Mouse (Mus musculus) cerebellum, postnatal 25 days (tissue): ENCODE measurements at regions not wholly inside any gene's neighbourhood (a gene's known extent, or its start where the extent isn't known, plus 50 kb on each side); places are given as distances from the start of the nearest gene placed in this dataset.
"Not testable (repeated sequence)": the region's sequence is repeated elsewhere in the genome, so short reads cannot be mapped to it uniquely, and the experiment has no call there.

Source experiments
- DNase-seq, 2 experiments: peaks; one replicate each; pipeline ENCODE4 v3.0.0; 2021; ENCODE audit warnings: mixed read lengths in 2 of 2

GRCm38 (mm10) chr11:20390622-20391021, 58.1 kb upstream of the Slc1a4 start:
- DNase-seq: no peak

DNA sequence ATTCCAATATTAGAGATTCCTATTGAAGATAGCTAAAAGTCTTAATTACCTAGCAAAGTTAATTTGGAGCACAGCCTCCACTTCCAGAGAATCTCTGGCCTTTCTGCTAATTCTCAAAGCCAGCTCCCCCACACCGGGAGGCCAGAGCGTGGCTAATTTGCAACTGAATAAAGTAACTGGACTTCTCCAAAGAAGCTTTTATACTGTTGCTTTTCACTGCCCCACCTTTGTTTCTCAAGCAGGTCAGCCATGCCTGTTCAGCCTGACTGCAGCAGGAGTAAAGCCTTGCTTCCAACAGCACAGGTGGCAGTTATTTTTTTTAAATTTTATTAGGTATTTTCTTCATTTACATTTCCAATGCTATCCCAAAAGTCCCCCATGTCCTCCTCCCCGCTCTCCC, 60.8 kb upstream of the Slc1a4 start:
- not testable (repeated sequence) for DNase-seq

- DNase-seq: not testable (repeated sequence)
These were observed 61.3 kb upstream of the Slc1a4 start for GRCm38 (mm10) chr11:20393807-20394206.

- DNase-seq: peak in 1 of 2 experiments; percentile 29
These were observed 63.3 kb upstream of the Slc1a4 start for GRCm38 (mm10) chr11:20395848-20396203.

- peak in 1 of 2 experiments; percentile 37 for DNase-seq
These were observed 63.8 kb upstream of the Slc1a4 start for GRCm38 (mm10) chr11:20396204-20396848.

GRCm38 (mm10) chr11:20396884-20397283, 64.4 kb upstream of the Slc1a4 start:
- DNase-seq: no peak

DNA sequence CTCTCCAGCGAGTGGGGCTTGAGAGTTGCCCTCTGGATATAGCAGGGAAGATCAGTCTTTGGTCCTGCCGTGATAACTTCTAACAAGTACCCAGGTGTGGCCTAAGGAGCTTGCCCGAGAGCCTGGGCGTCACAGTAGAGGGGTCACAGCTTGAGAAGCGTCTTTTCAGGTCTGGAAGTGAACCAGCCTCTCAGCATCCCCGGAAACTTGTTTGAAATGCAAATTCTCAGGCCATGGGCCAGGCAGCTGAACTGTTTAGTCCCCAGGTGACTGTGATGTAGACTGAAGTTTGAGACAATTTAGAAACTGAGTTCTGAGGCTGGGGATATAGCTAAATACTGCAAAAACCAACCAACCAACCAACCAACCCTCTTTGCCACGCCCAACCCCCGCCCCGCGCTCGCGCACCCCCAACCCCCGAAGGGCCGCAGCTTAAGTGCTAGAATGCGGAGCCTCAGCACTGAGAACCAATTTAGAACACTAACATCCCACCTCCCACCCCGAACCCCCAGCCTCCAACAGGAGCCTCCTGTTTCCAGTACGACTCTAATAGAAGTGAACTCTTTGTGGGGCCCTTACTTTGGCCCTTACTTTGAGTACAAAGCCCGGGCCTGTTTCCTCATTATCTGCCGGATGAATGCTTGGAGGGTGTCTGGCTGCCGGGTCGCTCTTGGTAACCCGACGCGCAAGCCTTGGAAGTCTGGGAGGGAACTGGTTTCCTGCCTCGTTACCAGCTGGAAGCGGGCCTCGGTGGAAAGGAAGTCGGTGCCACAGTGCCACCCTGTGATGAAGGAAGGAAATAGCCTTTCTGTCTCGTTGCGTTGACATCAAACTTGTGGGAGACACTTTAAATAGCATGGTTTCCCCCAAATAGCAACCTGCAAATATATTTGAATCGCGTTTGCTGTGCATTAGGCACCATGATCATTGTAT, 68.1 kb upstream of the Slc1a4 start:
- DNase-seq: peak; percentile 81 to 86

DNA sequence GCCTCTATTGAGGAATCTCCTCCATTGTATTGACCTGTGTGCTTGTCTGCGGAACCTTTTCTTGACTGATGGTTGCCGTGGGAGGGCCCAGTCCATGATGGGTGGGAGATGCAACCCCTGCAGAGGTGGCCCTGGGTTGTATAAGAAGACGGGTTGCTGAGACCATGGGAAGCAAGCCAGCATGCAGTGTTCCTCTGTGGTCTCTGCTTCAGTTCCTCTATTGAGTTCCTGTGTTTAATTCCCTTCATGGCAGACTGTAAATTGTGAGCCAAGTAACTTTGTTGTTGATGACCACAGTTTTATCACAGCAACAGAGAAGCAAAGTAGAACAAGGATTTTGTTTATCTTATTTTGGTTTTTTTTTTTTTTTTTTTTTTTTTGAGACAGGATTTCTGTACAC, 70.9 kb upstream of the Slc1a4 start:
- no peak for DNase-seq

GRCm38 (mm10) chr11:20404476-20404875, 72.0 kb upstream of the Slc1a4 start:
- DNase-seq: no peak

- no peak for DNase-seq
These were observed 85.6 kb upstream of the Slc1a4 start for GRCm38 (mm10) chr11:20418141-20418540.

GRCm38 (mm10) chr11:20420876-20421275, 88.4 kb upstream of the Slc1a4 start:
- DNase-seq: no peak

GRCm38 (mm10) chr11:20436057-20436456, 103.5 kb upstream of the Slc1a4 start:
- DNase-seq: no peak

DNA sequence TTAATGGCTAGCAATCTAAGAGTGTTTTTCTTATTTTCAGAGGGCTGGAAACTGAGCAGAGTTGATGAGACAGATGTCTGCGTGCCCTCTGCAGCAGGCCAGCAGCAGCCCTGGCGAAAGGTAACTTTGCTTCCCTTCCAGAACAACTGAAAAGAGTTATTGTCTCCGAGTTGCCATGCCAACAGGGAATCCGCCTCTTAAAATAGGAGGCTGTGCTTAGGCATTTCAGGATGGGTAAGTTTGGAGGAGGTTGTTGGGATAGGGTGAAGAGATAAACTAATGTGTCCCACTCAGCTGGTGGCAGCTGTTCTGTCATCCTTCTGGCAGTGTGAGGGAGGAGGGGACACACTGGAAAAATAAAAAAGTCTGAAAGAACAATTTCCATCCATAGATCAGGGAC, 100.6 kb upstream of the Sertad2 start:
- no peak for DNase-seq

DNA sequence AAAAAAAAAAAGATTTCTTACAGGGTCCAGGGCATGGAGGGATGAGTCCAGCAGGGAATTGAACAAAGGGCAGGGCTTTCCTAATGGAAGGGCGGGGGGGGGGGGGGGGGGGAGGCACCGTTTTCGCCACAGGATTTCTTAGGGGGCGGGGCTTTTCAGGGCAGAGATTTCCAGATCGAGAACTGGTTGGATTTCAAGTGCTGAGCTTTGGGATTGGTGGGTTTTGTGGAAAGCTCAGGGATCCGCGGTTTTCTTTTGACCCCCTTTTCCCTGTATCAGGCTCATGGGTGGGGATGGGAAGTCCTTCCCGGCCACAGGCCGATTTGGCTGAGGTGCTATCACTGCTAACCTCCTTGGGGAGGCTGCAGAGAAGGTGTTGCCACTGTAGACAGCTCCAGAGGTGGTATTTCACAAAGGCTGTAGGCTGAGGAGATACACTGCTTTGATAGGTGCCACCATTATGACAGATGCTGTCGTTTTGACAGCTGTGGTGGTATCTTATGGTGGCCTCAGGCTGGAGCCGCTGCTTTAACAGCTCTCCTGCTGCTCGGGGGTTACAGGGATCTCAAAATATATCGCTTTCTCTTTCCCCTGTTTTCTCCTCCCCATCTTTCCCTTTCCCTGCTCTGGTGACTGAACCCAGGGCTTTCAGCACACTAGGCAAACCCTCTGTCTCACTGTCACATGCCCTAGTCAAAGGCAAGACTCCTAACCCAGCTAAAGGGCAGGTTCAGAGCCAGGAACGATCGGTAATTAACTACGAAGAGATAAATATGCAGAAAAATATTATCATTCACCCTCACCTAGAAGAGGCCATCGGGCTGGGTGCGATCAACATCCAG, 97.8 kb upstream of the Sertad2 start:
- DNase-seq: no peak

DNA sequence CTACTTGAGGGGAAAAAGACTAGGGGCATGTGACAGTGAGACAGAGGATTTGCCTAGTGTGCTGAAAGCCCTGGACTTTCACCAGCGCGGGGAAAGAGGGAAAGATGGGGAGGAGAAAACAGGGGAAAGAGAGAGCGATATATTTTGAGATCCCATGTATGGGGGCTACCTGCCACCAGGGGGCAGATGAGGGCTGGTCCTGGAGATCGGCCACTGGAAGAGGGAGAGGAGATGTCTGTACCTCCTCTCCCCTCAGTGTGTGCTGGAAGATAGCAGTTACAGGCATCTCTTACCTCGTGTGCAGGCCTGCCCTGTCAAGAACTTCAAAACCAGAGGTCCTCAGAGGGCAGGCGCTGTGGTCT, 97.2 kb upstream of the Sertad2 start:
- DNase-seq: peak; percentile 59 to 80

GRCm38 (mm10) chr11:20452901-20453300, 90.2 kb upstream of the Sertad2 start:
- no peak for DNase-seq

GRCm38 (mm10) chr11:20453786-20454185, 89.3 kb upstream of the Sertad2 start:
- no peak for DNase-seq

DNA sequence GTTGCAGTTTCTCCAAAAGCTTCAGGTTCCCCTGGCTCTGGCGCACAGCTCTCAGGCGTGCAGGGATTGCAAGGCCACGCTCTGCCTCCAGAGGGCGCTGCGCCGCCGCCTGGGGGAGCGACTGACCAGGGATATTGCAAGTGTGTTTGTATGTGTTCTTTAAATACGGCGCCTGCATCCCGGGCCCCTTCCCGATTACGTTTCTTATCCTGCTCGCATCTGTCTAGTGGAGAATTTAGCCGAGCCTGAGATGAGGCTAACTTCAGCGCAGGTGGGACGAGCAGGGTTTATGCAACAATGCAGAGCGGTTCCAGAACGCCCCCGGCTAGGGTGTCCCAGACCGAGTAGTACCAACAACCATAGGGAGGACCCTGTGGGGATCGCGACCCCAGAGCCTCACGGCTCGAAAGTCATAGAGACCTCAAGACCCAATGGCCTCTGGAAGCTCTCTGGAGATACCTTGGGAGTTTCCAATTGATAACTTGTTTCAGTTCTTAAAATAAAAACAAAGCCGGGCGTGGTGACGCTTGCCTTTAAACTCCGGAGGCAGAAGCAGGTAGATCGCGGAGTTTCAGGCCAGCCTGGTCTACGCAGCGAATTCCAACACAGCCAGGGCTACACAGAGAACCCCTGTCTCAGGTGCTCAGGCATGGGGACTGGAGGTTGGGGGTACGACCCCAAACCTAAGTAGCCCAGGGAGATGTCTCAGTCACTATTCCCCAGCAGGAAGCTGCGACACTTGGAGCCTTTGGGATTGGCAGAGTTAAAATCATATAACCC, 87.8 kb upstream of the Sertad2 start:
- DNase-seq: peak; percentile 94 to 95

DNA sequence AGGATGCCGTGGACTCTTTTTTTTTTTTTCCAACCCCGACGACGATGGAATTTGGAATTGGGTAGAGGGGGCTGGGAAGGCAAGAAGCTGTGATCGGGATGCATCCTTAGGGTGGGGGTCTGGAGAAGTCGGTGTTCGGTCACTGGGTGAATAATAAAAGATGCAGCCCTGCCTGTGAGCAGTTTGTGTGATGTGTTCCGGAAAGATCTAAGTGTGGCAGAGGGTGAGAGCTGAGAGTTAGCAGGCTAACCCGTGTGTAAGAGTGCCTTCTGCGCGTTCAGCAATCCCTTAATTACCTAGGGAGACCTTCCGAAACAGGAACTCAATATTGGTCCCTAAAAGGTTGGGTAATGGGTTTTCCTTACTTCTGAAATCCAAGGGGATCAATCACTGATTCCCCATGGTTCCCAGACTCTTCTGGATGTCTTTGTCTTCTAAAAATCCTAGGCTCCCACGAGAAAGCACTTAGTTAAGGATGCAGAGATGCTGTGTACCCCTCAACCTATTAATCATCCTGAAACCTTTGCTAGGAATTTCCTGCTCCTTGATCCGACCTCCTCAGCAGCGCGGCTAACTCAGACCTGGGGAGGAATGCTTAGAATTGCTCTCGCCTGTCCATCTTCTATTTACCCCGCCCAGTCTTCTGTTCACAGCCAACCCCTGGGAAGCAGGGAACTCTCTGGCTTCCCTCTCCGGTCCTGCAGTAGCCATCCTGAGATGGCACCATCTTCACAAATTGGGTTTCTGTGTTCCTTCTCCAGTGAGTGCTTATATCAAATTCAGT, 87.0 kb upstream of the Sertad2 start:
- peak; percentile 54 to 63 for DNase-seq

- DNase-seq: no peak
These were observed 83.9 kb upstream of the Sertad2 start for GRCm38 (mm10) chr11:20459140-20459539.

DNA sequence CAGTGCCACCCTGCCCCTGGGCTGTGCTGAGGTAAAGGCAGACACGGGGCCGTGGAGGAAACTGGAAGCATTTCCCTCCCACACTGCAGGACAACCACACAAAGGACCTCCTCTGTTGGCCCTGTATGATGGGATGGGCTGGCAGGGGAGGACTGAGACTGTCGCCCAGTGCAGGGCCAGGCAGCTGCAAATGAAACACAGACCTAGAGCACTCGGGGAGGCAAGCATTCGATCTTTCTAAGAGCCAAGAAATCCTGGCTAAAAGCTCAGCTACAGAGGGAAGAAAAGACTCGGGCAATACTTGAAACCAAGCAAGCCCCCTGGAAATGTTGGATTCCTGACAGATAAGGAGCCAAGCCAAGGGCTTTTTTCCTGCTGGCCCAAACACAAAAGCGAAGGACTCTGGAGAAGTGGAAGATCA, 82.5 kb upstream of the Sertad2 start:
- DNase-seq: peak; percentile 10 to 19

DNA sequence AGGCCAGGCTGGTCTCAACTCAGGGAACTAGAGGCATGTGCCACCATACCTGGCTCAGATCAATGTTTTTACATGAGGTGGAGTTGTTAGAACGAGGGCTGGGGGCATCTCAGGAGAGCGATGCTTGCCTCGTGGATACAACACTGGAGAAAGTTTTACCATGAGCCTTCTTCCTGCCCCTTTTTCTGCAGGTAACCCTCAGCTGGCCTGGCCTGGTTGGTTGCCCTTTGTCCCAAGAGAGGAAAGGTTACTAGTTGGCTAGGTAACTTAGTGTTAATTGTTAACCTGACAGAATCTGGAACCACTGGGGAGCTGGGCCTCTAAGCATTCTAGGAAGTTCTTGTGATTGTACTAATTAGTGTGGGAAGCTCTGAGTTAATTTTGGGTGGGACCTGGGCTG, 81.0 kb upstream of the Sertad2 start:
- no peak for DNase-seq
